Mouse (Mus musculus) ES-E14 (cell line): ENCODE measurements around the gene Myo15b. TPM values are rescaled to one million over a fixed set of nuclear protein-coding genes. Genes with fewer than 3 reads are reported as not detected.

Experiments used
- DNase-seq: peaks from one replicate; pipeline ENCODE4 v3.0.0-alpha.2; 2013; ENCODE audit warnings: low read depth, low spot score
- H3K27ac ChIP-seq: 2 replicates; pipeline ENCODE4 v1.5.1; 2012; ENCODE audit warnings: low read depth, mild to moderate bottlenecking, low read length, moderate library complexity, mixed read lengths; ENCODE audit not compliant: poor library complexity, insufficient read depth, severe bottlenecking
- H3K36me3 ChIP-seq: 2 replicates; pipeline ENCODE4 v1.6.1; 2012; ENCODE audit warnings: mild to moderate bottlenecking, low read length, moderate library complexity, mixed read lengths; ENCODE audit not compliant: control insufficient read depth, poor library complexity, insufficient read depth, severe bottlenecking
- H3K4me1 ChIP-seq, 2 experiments: fragments of 150-350 bp in 1 of 2; sonication (generic) in 1 of 2; 2 replicates each; pipeline ENCODE4 v1.6.1; 2012; ENCODE audit warnings: low read length in 2 of 2, mild to moderate bottlenecking in 1 of 2, mixed read lengths in 1 of 2; ENCODE audit not compliant: control insufficient read depth in 2 of 2, insufficient read depth in 2 of 2, poor library complexity in 1 of 2
- H3K4me3 ChIP-seq, 2 experiments: fragments of 150-350 bp in 1 of 2; sonication (generic) in 1 of 2; 2 replicates each; pipeline ENCODE4 v1.5.1; 2012; ENCODE audit warnings: low read length in 2 of 2, low read depth in 1 of 2, mild to moderate bottlenecking in 1 of 2, mixed read lengths in 1 of 2; ENCODE audit not compliant: insufficient read depth in 1 of 2, poor library complexity in 1 of 2, severe bottlenecking in 1 of 2
- H3K9ac ChIP-seq: 2 replicates; pipeline ENCODE4 v1.6.1; 2012; ENCODE audit warnings: low read depth, mild to moderate bottlenecking, low read length, mixed read lengths; ENCODE audit not compliant: poor library complexity, insufficient read depth, severe bottlenecking
- H3K9me3 ChIP-seq: fragments of 150-350 bp; sonication (generic); 2 replicates; pipeline ENCODE4 v1.6.1; 2012; ENCODE audit warnings: low read depth, mild to moderate bottlenecking, low read length; ENCODE audit not compliant: control insufficient read depth, insufficient read depth
- CHD2 ChIP-seq: IDR thresholded peaks from 2 replicates; pipeline ENCODE4 v1.6.1; 2014; ENCODE audit warnings: mild to moderate bottlenecking, low read depth, low read length, inconsistent platforms
- HCFC1 ChIP-seq: IDR thresholded peaks from 2 replicates; pipeline ENCODE4 v1.6.1; 2012; ENCODE audit warnings: low read length, inconsistent platforms, borderline replicate concordance; ENCODE audit not compliant: insufficient read depth
- MAFK ChIP-seq: IDR thresholded peaks from 2 replicates; pipeline ENCODE4 v1.6.1; 2014; ENCODE audit warnings: mild to moderate bottlenecking, low read depth, low read length, inconsistent platforms; ENCODE audit not compliant: insufficient read depth
- ZC3H11A ChIP-seq: IDR thresholded peaks from 2 replicates; pipeline ENCODE4 v1.6.1; 2012; ENCODE audit warnings: low read depth, mild to moderate bottlenecking, inconsistent platforms, low read length, borderline replicate concordance
- ZNF384 ChIP-seq: IDR thresholded peaks from 2 replicates; pipeline ENCODE4 v1.6.1; 2012; ENCODE audit warnings: low read depth, low read length, inconsistent platforms
- in situ Hi-C, 2 experiments: fragments of 600-800 bp; cut with MboI; formaldehyde crosslinking; loops; one replicate each; pipeline ENCODE4 v1.15.1; 2025; ENCODE audit warnings: low sequenced_read_pairs in 2 of 2, inconsistent platforms in 1 of 2; ENCODE audit not compliant: unreplicated experiment in 2 of 2
- total RNA-seq: library from RNA; depleted of rRNA; stranded (reverse); fragments of 300-350 nt; gene quantifications from 2 replicates; pipeline ENCODE4 v1.2.3, GENCODE M21; 2012

Myo15b gene
- total RNA-seq, 1 experiment, result 4.6 TPM

GRCm38 (mm10) chr11:115863895-115864294, 5.7 kb downstream of the Myo15b start:
- no peak for TF ChIP-seq MAFK
- no peak for TF ChIP-seq HCFC1
- no peak for TF ChIP-seq CHD2
- TF ChIP-seq ZC3H11A, result no peak
- TF ChIP-seq ZNF384, result no peak
- no peak for DNase-seq
- no peak overlapping the region for H3K9ac ChIP-seq
- no peak overlapping the region for H3K27ac ChIP-seq
- H3K4me3 ChIP-seq, result no peak overlapping the region
- H3K4me1 ChIP-seq, result peaks cover 0 to 10% of the 10 kb centered on the region in 2 experiments; a peak in 2 of 4 replicates
- in situ Hi-C loops, result no loop called here
- no peaks in the 10 kb centered on the region for H3K9me3 ChIP-seq
- H3K36me3 ChIP-seq, result no peaks in the 10 kb centered on the region

- H3K9ac ChIP-seq, result no peak overlapping the region
- in situ Hi-C loops, result no loop called here
- no peak overlapping the region for H3K27ac ChIP-seq
- no peaks in the 10 kb centered on the region; the same call in 1 of the 2 replicates for H3K36me3 ChIP-seq
- H3K9me3 ChIP-seq, result no peaks in the 10 kb centered on the region
- no peak overlapping the region for H3K4me3 ChIP-seq
- DNase-seq, result no peak
- peaks cover 0 to 15% of the 10 kb centered on the region in 2 experiments; a peak in 2 of 4 replicates for H3K4me1 ChIP-seq
- TF ChIP-seq ZC3H11A (no peak), CHD2 (no peak), HCFC1 (no peak), MAFK (no peak), ZNF384 (no peak)
These were observed 11.2 kb downstream of the Myo15b start for GRCm38 (mm10) chr11:115869393-115869792.

- Histone ChIP-seq H3K4me1 (peaks cover 0 to 6% of the 10 kb centered on the region in 2 experiments; a peak in 1 of 4 replicates), H3K9me3 (no peaks in the 10 kb centered on the region), H3K4me3 (no peak overlapping the region), H3K36me3 (no peaks in the 10 kb centered on the region; the same call in 1 of the 2 replicates), H3K9ac (no peak overlapping the region), H3K27ac (no peak overlapping the region)
- no peak for DNase-seq
- in situ Hi-C loops, result no loop called here
- no peak for TF ChIP-seq ZNF384
- TF ChIP-seq ZC3H11A, result no peak
- no peak for TF ChIP-seq CHD2
- no peak for TF ChIP-seq HCFC1
- no peak for TF ChIP-seq MAFK
These were observed 14.2 kb downstream of the Myo15b start for GRCm38 (mm10) chr11:115872437-115872836.

GRCm38 (mm10) chr11:115875935-115876334, 17.7 kb downstream of the Myo15b start:
- no peak for DNase-seq
- Histone ChIP-seq H3K9me3 (no peaks in the 10 kb centered on the region), H3K4me1 (peaks cover 0 to 8% of the 10 kb centered on the region in 2 experiments; a peak in 1 of 4 replicates), H3K27ac (no peak overlapping the region), H3K36me3 (no peaks in the 10 kb centered on the region; the same call in 1 of the 2 replicates), H3K9ac (no peak overlapping the region), H3K4me3 (no peak overlapping the region)
- in situ Hi-C loops, result no loop called here
- TF ChIP-seq HCFC1 (no peak), MAFK (peak; percentile 86), ZC3H11A (no peak), ZNF384 (no peak)
